Mouse (Mus musculus): ENCODE measurements around the gene Rhox3g.
"Not testable (repeated sequence)": the region's sequence is repeated elsewhere in the genome, so short reads cannot be mapped to it uniquely, and the experiment has no call there.

The Rhox3g gene
- long read RNA-seq, experiment 1 = 0 reads
- long read RNA-seq, experiment 2 = 0 reads

- intact Hi-C loops (cut with DNase I) = not testable (repeated sequence)
Observed at GRCm38 (mm10) chrX:37628512-37628911, at the start of gene Rhox3g. Rhox3g (minus strand) TSS chrX:37628612.

GRCm38 (mm10) chrX:37673177-37673576 is 44.8 kb upstream of the Rhox3g start, which contains the start of gene Rhox2h:
Rhox2h (minus strand) TSS chrX:37673277.
- intact Hi-C loops (cut with DNase I) = not testable (repeated sequence)

DNA sequence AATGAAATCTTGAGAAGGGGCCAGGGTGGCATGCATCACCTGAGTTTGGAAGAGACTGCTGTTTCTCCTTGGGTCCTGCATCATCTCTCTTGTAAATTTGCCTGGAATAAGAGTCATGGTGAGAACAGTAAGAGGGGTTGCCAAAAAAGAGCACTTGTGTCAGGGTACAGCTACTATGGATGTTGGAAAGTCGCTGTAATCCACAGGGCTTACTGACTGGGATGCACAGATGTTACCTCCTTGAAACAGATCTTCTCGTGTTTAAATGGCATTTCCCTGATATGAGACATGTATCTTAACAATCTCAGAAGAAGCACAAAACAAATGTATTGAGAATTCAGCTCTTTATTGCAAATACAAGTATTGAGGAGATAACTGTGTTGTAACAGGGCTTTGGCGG is 40.3 kb upstream of the Rhox3g start, which contains the start of gene Rhox3h:
TSS of gene Rhox3h (minus strand) at position 101 of the 400 bp plus-strand sequence.
- intact Hi-C loops (cut with DNase I) = not testable (repeated sequence)

- intact Hi-C loops (cut with DNase I) = not testable (repeated sequence)
Observed at GRCm38 (mm10) chrX:37651227-37651626, 22.8 kb upstream of the Rhox3g start, which contains the start of gene Rhox4g. Rhox4g (minus strand) TSS chrX:37651327.

- intact Hi-C loops (cut with DNase I) = not testable (repeated sequence)
Observed at GRCm38 (mm10) chrX:37643370-37643769, 15.0 kb upstream of the Rhox3g start, which contains the start of gene Rhox2g. Rhox2g (minus strand) TSS chrX:37643470.

GRCm38 (mm10) chrX:37607604-37608003 is 20.8 kb downstream of the Rhox3g start, which contains the start of gene Rhox4f:
Rhox4f (minus strand) TSS chrX:37607704.
- intact Hi-C loops (cut with DNase I) = not testable (repeated sequence)

DNA sequence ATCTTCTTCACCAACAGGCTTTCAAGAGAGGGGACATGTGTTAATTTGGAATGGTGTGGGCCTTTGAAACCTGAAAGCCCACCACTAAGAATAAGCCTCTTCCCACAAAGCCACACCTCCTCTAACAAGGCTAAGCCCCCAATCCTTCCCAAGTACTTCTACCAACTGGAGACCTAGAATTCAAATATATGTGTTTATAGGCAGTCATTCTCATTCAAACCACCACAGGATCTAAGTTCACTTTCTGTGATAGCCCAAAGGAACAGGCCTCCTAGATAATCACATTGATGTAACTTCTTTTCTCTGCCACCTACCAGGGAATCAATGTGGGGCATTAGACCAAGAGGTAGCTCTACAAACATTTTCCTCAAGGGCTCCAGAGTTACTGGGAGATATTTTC is 47.7 kb downstream of the Rhox3g start, which contains the start of gene Rhox3f:
TSS of gene Rhox3f (plus strand) at position 301 of the 400 bp plus-strand sequence.
- intact Hi-C loops (cut with DNase I) = not testable (repeated sequence)
